Comparison of ENCODE assay signal across 9 mouse cellular contexts in the genomic region with DNA sequence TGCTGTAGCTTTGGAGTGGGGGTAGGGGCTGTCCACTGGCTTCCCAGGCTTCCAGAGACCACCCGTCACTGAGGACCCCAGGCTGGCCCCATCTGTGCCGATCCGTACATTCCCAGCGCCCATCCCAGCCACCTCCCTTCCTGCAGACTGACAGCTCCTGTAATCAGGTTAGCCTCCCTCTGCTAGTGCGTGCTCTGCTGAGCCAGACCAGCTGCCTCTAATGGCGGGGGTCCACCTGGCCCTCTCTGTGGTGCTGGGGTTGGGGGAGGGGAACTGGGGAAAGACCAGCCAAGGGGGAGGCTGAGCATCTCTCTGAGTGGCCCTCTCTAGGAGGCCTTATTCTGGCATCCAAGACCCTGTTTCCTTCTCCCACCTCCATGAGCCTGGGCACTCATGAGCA. TPM values are rescaled to one million over a fixed set of nuclear protein-coding genes. Genes with fewer than 3 reads are reported as not detected.
DNase-seq lines count a peak whose midpoint lies in the region; ATAC-seq and TF ChIP-seq lines count a peak whose summit lies in the region.
"Had no signal": no experiment of that assay in that cellular context is flagged by ENCODE, and none has a peak within 500 bp of the region (broad histone marks: within the 10 kb centered on the region; RNA-seq: fewer than 3 reads in every experiment).

No protein-coding gene starts in this region.

- peaks cover 96% of the 10 kb centered on the region for H3K4me1 ChIP-seq in midbrain, embryonic 10.5 days
- peaks cover 14% of the 10 kb centered on the region; the same call in 1 of the 2 replicates for H3K4me1 ChIP-seq in midbrain, postnatal 0 days (ENCODE audit: insufficient read depth, low read length)
- H3K4me1 ChIP-seq in limb, embryonic 13.5 days, result peaks cover 92% of the 10 kb centered on the region
- H3K4me1 ChIP-seq in stomach, postnatal 0 days (replicated peaks; ENCODE audit: control insufficient read depth, insufficient read depth), result peaks cover 20% of the 10 kb centered on the region

- H3K36me3 ChIP-seq in midbrain, embryonic 10.5 days, result peaks cover 80% of the 10 kb centered on the region
- peaks cover 2% of the 10 kb centered on the region; the same call in 1 of the 2 replicates for H3K36me3 ChIP-seq in midbrain, postnatal 0 days (ENCODE audit: insufficient read depth, low read length)
- peaks cover 63% of the 10 kb centered on the region for H3K36me3 ChIP-seq in limb, embryonic 13.5 days
- H3K36me3 ChIP-seq in stomach, postnatal 0 days (ENCODE audit: control insufficient read depth, insufficient read depth, low read length), result peaks cover 10% of the 10 kb centered on the region; the same call in 1 of the 2 replicates
- H3K36me3 ChIP-seq: lung, embryonic 15.5 days had no signal

- no peaks in the 10 kb centered on the region for H3K9me3 ChIP-seq in midbrain, embryonic 10.5 days (replicated peaks)
- H3K9me3 ChIP-seq in midbrain, postnatal 0 days (ENCODE audit: low read length), result no peaks in the 10 kb centered on the region
- no peaks in the 10 kb centered on the region for H3K9me3 ChIP-seq in limb, embryonic 13.5 days
- H3K9me3 ChIP-seq in stomach, postnatal 0 days (ENCODE audit: control insufficient read depth, low read length), result no peaks in the 10 kb centered on the region
- H3K9me3 ChIP-seq: lung, embryonic 15.5 days had no signal

- peak overlapping the region; percentile 72 for H3K27ac ChIP-seq in midbrain, embryonic 10.5 days (replicated peaks)
- no peak overlapping the region for H3K27ac ChIP-seq in midbrain, postnatal 0 days (ENCODE audit: low read depth, low read length)
- peak overlapping the region; percentile 44; the same call in 1 of the 2 replicates for H3K27ac ChIP-seq in limb, embryonic 13.5 days
- peak overlapping the region; percentile 49; the same call in 1 of the 2 replicates for H3K27ac ChIP-seq in stomach, postnatal 0 days (replicated peaks)
- H3K27ac ChIP-seq: lung, embryonic 15.5 days had no signal

- no peak for TF ChIP-seq CTCF in midbrain, postnatal 0 days (IDR thresholded peaks at IDR 0.05)
- no peak for TF ChIP-seq CTCF in stomach, postnatal 0 days (IDR thresholded peaks at IDR 0.05; ENCODE audit: low read depth)

- TF ChIP-seq EP300 in stomach, postnatal 0 days (optimal IDR thresholded peaks at IDR 0.05), result no peak

- no peaks in the 10 kb centered on the region for H3K27me3 ChIP-seq in midbrain, embryonic 10.5 days (ENCODE audit: low read depth, poor library complexity, severe bottlenecking)
- H3K27me3 ChIP-seq in midbrain, postnatal 0 days (ENCODE audit: insufficient read depth, low read length), result no peaks in the 10 kb centered on the region
- H3K27me3 ChIP-seq in limb, embryonic 13.5 days, result no peaks in the 10 kb centered on the region
- H3K27me3 ChIP-seq in stomach, postnatal 0 days (ENCODE audit: control insufficient read depth, insufficient read depth, low read length), result no peaks in the 10 kb centered on the region
- H3K27me3 ChIP-seq: lung, embryonic 15.5 days had no signal

- 24% methylated on average over 6 of the region's 6 CpGs for WGBS in midbrain, embryonic 10.5 days
- 32% methylated on average over 6 of the region's 6 CpGs for WGBS in midbrain, postnatal 0 days
- WGBS in limb, embryonic 13.5 days, result 21% methylated on average over 6 of the region's 6 CpGs
- 40% methylated on average over 6 of the region's 6 CpGs for whole genome bisulfite sequencing in stomach, postnatal 0 days

- no peak for ATAC-seq in midbrain, postnatal 0 days (ENCODE audit: low FRiP score)
- no peak for ATAC-seq in limb, embryonic 13.5 days (ENCODE audit: low FRiP score, low read depth)
- ATAC-seq in stomach, postnatal 0 days (ENCODE audit: low FRiP score, low TSS enrichment), result no peak

- no peak overlapping the region for H3K9ac ChIP-seq in midbrain, postnatal 0 days (replicated peaks; ENCODE audit: low read length, poor library complexity, severe bottlenecking)
- H3K9ac ChIP-seq in limb, embryonic 13.5 days, result no peak overlapping the region
- no peak overlapping the region for H3K9ac ChIP-seq in stomach, postnatal 0 days (ENCODE audit: low read length)
- H3K9ac ChIP-seq: lung, embryonic 15.5 days had no signal

- DNase-seq in cerebellum, postnatal 14 days, result peak; percentile 74 to 81
- no peak for DNase-seq in cerebellum, postnatal 4 days (ENCODE audit: low spot score in 2 of 2)
- no peak for DNase-seq in midbrain, embryonic 10.5 days (ENCODE audit: low spot score)
- DNase-seq in midbrain, postnatal 0 days (ENCODE audit: low spot score), result no peak
- DNase-seq in stomach, postnatal 0 days (ENCODE audit: low spot score), result no peak
- no peak for DNase-seq in adrenal gland, adult 2 months
- DNase-seq in adrenal gland, postnatal 36 days, result no peak

- H3K4me3 ChIP-seq in midbrain, embryonic 10.5 days, result no peak overlapping the region
- no peak overlapping the region for H3K4me3 ChIP-seq in midbrain, postnatal 0 days (ENCODE audit: low read depth, low read length)
- H3K4me3 ChIP-seq in limb, embryonic 13.5 days, result no peak overlapping the region
- H3K4me3 ChIP-seq in stomach, postnatal 0 days (ENCODE audit: low read depth, low read length), result no peak overlapping the region
- H3K4me3 ChIP-seq: lung, embryonic 15.5 days had no signal

- H3K4me2 ChIP-seq in midbrain, postnatal 0 days (ENCODE audit: low read depth, low read length, poor library complexity, severe bottlenecking), result no peak overlapping the region
- no peak overlapping the region for H3K4me2 ChIP-seq in limb, embryonic 13.5 days (replicated peaks)
- no peak overlapping the region for H3K4me2 ChIP-seq in stomach, postnatal 0 days (replicated peaks; ENCODE audit: low read depth)
- H3K4me2 ChIP-seq: lung, embryonic 15.5 days had no signal

RNA-seq across cellular contexts. Expression of a gene that starts 53.8 kb away (rescaled TPM):
- 42.2 and 55.8 TPM in 2 replicates for polyA plus RNA-seq in midbrain, embryonic 10.5 days (2016; fragmentation: Nextera tagmentation; extraction: Ambion mirVana)
- total RNA-seq in midbrain, postnatal 0 days (2014; rRNA removed), result 130 and 134 TPM in 2 replicates
- polyA plus RNA-seq in midbrain, postnatal 0 days (2015; fragmentation: Nextera tagmentation; extraction: Ambion mirVana), result 44.0 and 51.7 TPM in 2 replicates
- polyA plus RNA-seq in limb, embryonic 13.5 days (2015; fragmentation: Nextera tagmentation; extraction: Ambion mirVana), result 66.7 and 68.6 TPM in 2 replicates
- polyA plus RNA-seq in stomach, postnatal 0 days (2015; fragmentation: Nextera tagmentation; extraction: Ambion mirVana), result 13.0 and 13.8 TPM in 2 replicates
- 100 to 1,000 TPM in 1 of 2 experiments, 10 to 100 TPM in 1; 90.8 to 142 TPM for total RNA-seq in adrenal gland, adult 2 months (2021)
- 72.7 and 95.8 TPM in 2 replicates for polyA plus RNA-seq in adrenal gland, adult 2 months (2012; rRNA removed)
- 100 to 1,000 TPM in 1 of 2 experiments, 10 to 100 TPM in 1; 98.2 to 143 TPM for total RNA-seq in adrenal gland, postnatal 36 days (2021)

Comparison
In these comparisons a context has a peak if more than half of its experiments do, and no peak if none do; other contexts are left out.
1. DNase-seq: peak in cerebellum, postnatal 14 days (2 of 2); none in cerebellum, postnatal 4 days (0 of 2), midbrain, embryonic 10.5 days (single experiment), midbrain, postnatal 0 days (single experiment), stomach, postnatal 0 days (single experiment), adrenal gland, adult 2 months (single experiment) and adrenal gland, postnatal 36 days (0 of 2).